28 mouse cellular contexts compared by ENCODE assay signal in the genomic region with DNA sequence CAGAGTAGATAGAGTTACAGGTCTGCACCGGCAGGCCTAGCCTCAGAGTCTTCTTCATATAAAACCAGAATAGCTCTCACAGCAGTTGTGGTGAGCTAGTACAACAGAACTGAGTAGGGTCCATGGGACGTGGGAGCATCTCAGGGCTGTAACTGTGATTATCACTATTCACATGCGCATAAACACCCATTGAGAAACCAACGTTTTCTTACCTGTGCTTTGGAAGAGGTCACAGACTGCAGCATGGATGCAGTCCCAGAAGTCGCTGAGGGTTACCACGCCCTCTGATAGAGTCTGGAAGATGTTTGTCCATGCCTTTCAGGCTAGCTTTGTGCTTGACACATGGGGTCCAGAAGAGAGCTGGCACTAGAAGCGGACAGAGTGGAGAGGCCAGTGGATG. TPM values are rescaled to one million over a fixed set of nuclear protein-coding genes. Genes with fewer than 3 reads are reported as not detected.
DNase-seq lines count a peak whose midpoint lies in the region; ATAC-seq and TF ChIP-seq lines count a peak whose summit lies in the region.
"Had no signal": no experiment of that assay in that cellular context is flagged by ENCODE, and none has a peak within 500 bp of the region (broad histone marks: within the 10 kb centered on the region; RNA-seq: fewer than 3 reads in every experiment).

No protein-coding gene starts in this region.

- H3K9ac ChIP-seq in hindbrain, embryonic 13.5 days: peak overlapping the region; percentile 59; the same call in 1 of the 2 replicates
- no peak overlapping the region for H3K9ac ChIP-seq in forebrain, embryonic 15.5 days (replicated peaks)
- no peak overlapping the region for H3K9ac ChIP-seq in forebrain, embryonic 13.5 days
- H3K9ac ChIP-seq: heart, embryonic 13.5 days; hindbrain, embryonic 12.5 days; intestine, embryonic 15.5 days had no signal

- no peaks in the 10 kb centered on the region for H3K9me3 ChIP-seq in hindbrain, embryonic 13.5 days
- no peaks in the 10 kb centered on the region for H3K9me3 ChIP-seq in hindbrain, embryonic 10.5 days
- no peaks in the 10 kb centered on the region for H3K9me3 ChIP-seq in E14TG2a.4 (ENCODE audit: low read length)
- no peaks in the 10 kb centered on the region for H3K9me3 ChIP-seq in forebrain, embryonic 15.5 days
- H3K9me3 ChIP-seq in forebrain, embryonic 13.5 days (replicated peaks): no peaks in the 10 kb centered on the region
- H3K9me3 ChIP-seq: forebrain, embryonic 10.5 days; heart, embryonic 10.5 days; heart, embryonic 13.5 days; hindbrain, embryonic 12.5 days; intestine, embryonic 15.5 days had no signal

- no peak overlapping the region for H3K27ac ChIP-seq in hindbrain, embryonic 13.5 days
- no peak overlapping the region for H3K27ac ChIP-seq in hindbrain, embryonic 10.5 days
- no peak overlapping the region for H3K27ac ChIP-seq in forebrain, embryonic 15.5 days (replicated peaks)
- H3K27ac ChIP-seq in forebrain, embryonic 13.5 days: no peak overlapping the region
- H3K27ac ChIP-seq: forebrain, embryonic 10.5 days; heart, adult 2 months; heart, embryonic 10.5 days; heart, embryonic 13.5 days; hindbrain, embryonic 12.5 days; intestine, embryonic 15.5 days had no signal

- 93% methylated on average over 7 of the region's 7 CpGs for WGBS in hindbrain, embryonic 13.5 days
- 91% methylated on average over 7 of the region's 7 CpGs for WGBS in hindbrain, embryonic 10.5 days
- WGBS in forebrain, embryonic 15.5 days: 91% methylated on average over 7 of the region's 7 CpGs
- 90% methylated on average over 7 of the region's 7 CpGs for WGBS in forebrain, embryonic 13.5 days

- peaks cover 51% of the 10 kb centered on the region for H3K4me1 ChIP-seq in hindbrain, embryonic 13.5 days (replicated peaks)
- H3K4me1 ChIP-seq in hindbrain, embryonic 10.5 days (replicated peaks): 0 out of 2 replicates have a peak, but pooled peaks cover 20% of the 10 kb centered on the region
- H3K4me1 ChIP-seq in E14TG2a.4 (replicated peaks; ENCODE audit: low read depth, low read length): peaks cover 100% of the 10 kb centered on the region
- peaks cover 4% of the 10 kb centered on the region; the same call in 1 of the 2 replicates for H3K4me1 ChIP-seq in forebrain, embryonic 15.5 days
- peaks cover 9% of the 10 kb centered on the region; the same call in 1 of the 2 replicates for H3K4me1 ChIP-seq in forebrain, embryonic 13.5 days
- H3K4me1 ChIP-seq: intestine, embryonic 15.5 days had no signal

- H3K27me3 ChIP-seq in hindbrain, embryonic 13.5 days: no peaks in the 10 kb centered on the region
- no peaks in the 10 kb centered on the region for H3K27me3 ChIP-seq in hindbrain, embryonic 10.5 days (ENCODE audit: insufficient read depth, poor library complexity, severe bottlenecking)
- H3K27me3 ChIP-seq in E14TG2a.4 (ENCODE audit: insufficient read depth, low read length): no peaks in the 10 kb centered on the region
- H3K27me3 ChIP-seq in forebrain, embryonic 15.5 days: no peaks in the 10 kb centered on the region
- H3K27me3 ChIP-seq in forebrain, embryonic 13.5 days: no peaks in the 10 kb centered on the region
- H3K27me3 ChIP-seq: CH12.LX; hindbrain, embryonic 12.5 days; intestine, embryonic 15.5 days had no signal

- no peak for DNase-seq in hindbrain, embryonic 10.5 days (ENCODE audit: low spot score)
- peak; percentile 53 for DNase-seq in ES-CJ7 (ENCODE audit: low read depth, low spot score)
- DNase-seq: adrenal gland, postnatal 10 days; adrenal gland, postnatal 36 days; B cell, adult 2 months; cerebellum, adult 18-20 months; cerebellum, adult 9-10 months; cerebellum, postnatal 25 days; gastrocnemius, postnatal 25 days; heart, adult 2 months; heart, postnatal 14 days; heart, postnatal 4 days; kidney, adult 11 months; kidney, adult 8-10 months had no signal

- peaks cover 98% of the 10 kb centered on the region for H3K36me3 ChIP-seq in hindbrain, embryonic 13.5 days
- peaks cover 100% of the 10 kb centered on the region for H3K36me3 ChIP-seq in hindbrain, embryonic 10.5 days
- peaks cover 100% of the 10 kb centered on the region for H3K36me3 ChIP-seq in E14TG2a.4 (ENCODE audit: insufficient read depth, low read length)
- peaks cover 88% of the 10 kb centered on the region for H3K36me3 ChIP-seq in forebrain, embryonic 15.5 days
- H3K36me3 ChIP-seq in forebrain, embryonic 13.5 days (ENCODE audit: poor library complexity, severe bottlenecking): peaks cover 100% of the 10 kb centered on the region

- no peak for TF ChIP-seq CTCF in E14TG2a.4 (conservative IDR thresholded peaks at IDR 0.05; ENCODE audit: low read length)

- H3K4me2 ChIP-seq in hindbrain, embryonic 13.5 days: no peak overlapping the region
- H3K4me2 ChIP-seq in forebrain, embryonic 15.5 days (replicated peaks): no peak overlapping the region
- no peak overlapping the region for H3K4me2 ChIP-seq in forebrain, embryonic 13.5 days
- H3K4me2 ChIP-seq: heart, embryonic 13.5 days; hindbrain, embryonic 12.5 days; intestine, embryonic 15.5 days had no signal

- no peak overlapping the region for H3K4me3 ChIP-seq in hindbrain, embryonic 13.5 days
- no peak overlapping the region for H3K4me3 ChIP-seq in hindbrain, embryonic 10.5 days
- H3K4me3 ChIP-seq in E14TG2a.4 (replicated peaks; ENCODE audit: low read length): peak overlapping the region; percentile 62; the same call in 1 of the 2 replicates
- H3K4me3 ChIP-seq in forebrain, embryonic 15.5 days: no peak overlapping the region
- H3K4me3 ChIP-seq in forebrain, embryonic 13.5 days: no peak overlapping the region
- H3K4me3 ChIP-seq: forebrain, embryonic 10.5 days; heart, adult 2 months; heart, embryonic 10.5 days; heart, embryonic 13.5 days; hindbrain, embryonic 12.5 days; intestine, embryonic 15.5 days had no signal

- ATAC-seq in hindbrain, embryonic 13.5 days (ENCODE audit: low FRiP score): no peak
- no peak for ATAC-seq in forebrain, embryonic 15.5 days (replicated peaks)
- no peak for ATAC-seq in forebrain, embryonic 13.5 days
- ATAC-seq: forebrain, embryonic 14.5 days; hindbrain, embryonic 16.5 days; intestine, embryonic 15.5 days had no signal

RNA-seq across cellular contexts. Expression of gene Fbxl19, which starts 9.4 kb away (rescaled TPM):
- polyA plus RNA-seq in hindbrain, embryonic 13.5 days (2015; fragmentation: Nextera tagmentation; extraction: Ambion mirVana): 9.0 and 9.3 TPM in 2 replicates
- polyA plus RNA-seq in hindbrain, embryonic 10.5 days (2016; fragmentation: Nextera tagmentation; extraction: Ambion mirVana): 8.6 and 8.9 TPM in 2 replicates
- polyA plus RNA-seq in forebrain, embryonic 15.5 days (2015; fragmentation: Nextera tagmentation; extraction: Ambion mirVana): 9.4 and 10.5 TPM in 2 replicates
- polyA plus RNA-seq in forebrain, embryonic 13.5 days (2015; fragmentation: Nextera tagmentation; extraction: Ambion mirVana): 7.7 and 9.6 TPM in 2 replicates

RNA-seq across cellular contexts. Expression of gene Orai3, which starts 15.9 kb away (rescaled TPM):
- 8.0 and 9.1 TPM in 2 replicates for polyA plus RNA-seq in hindbrain, embryonic 13.5 days (2015; fragmentation: Nextera tagmentation; extraction: Ambion mirVana)
- 10.3 and 11.9 TPM in 2 replicates for polyA plus RNA-seq in hindbrain, embryonic 10.5 days (2016; fragmentation: Nextera tagmentation; extraction: Ambion mirVana)
- polyA plus RNA-seq in forebrain, embryonic 15.5 days (2015; fragmentation: Nextera tagmentation; extraction: Ambion mirVana): 8.7 and 8.8 TPM in 2 replicates
- polyA plus RNA-seq in forebrain, embryonic 13.5 days (2015; fragmentation: Nextera tagmentation; extraction: Ambion mirVana): 4.8 and 5.4 TPM in 2 replicates

RNA-seq across cellular contexts. Expression of gene Ctf2, which starts 21.8 kb away (rescaled TPM):
- polyA plus RNA-seq in hindbrain, embryonic 13.5 days (2015; fragmentation: Nextera tagmentation; extraction: Ambion mirVana): 0.18 TPM in 1 of 2 replicates, not detected in the other
- 0.26 and 0.37 TPM in 2 replicates for polyA plus RNA-seq in hindbrain, embryonic 10.5 days (2016; fragmentation: Nextera tagmentation; extraction: Ambion mirVana)
- 0.10 and 0.19 TPM in 2 replicates for polyA plus RNA-seq in forebrain, embryonic 15.5 days (2015; fragmentation: Nextera tagmentation; extraction: Ambion mirVana)
- polyA plus RNA-seq in forebrain, embryonic 13.5 days (2015; fragmentation: Nextera tagmentation; extraction: Ambion mirVana): 0.19 and 0.36 TPM in 2 replicates
- polyA plus RNA-seq: heart, adult 2 months; heart, embryonic 13.5 days; hindbrain, embryonic 12.5 days had no signal

RNA-seq across cellular contexts. Expression of gene Setd1a, which starts 22.7 kb away (rescaled TPM):
- 17.8 and 20.9 TPM in 2 replicates for polyA plus RNA-seq in hindbrain, embryonic 13.5 days (2015; fragmentation: Nextera tagmentation; extraction: Ambion mirVana)
- 16.5 and 18.7 TPM in 2 replicates for polyA plus RNA-seq in hindbrain, embryonic 10.5 days (2016; fragmentation: Nextera tagmentation; extraction: Ambion mirVana)
- 22.4 and 24.8 TPM in 2 replicates for polyA plus RNA-seq in forebrain, embryonic 15.5 days (2015; fragmentation: Nextera tagmentation; extraction: Ambion mirVana)
- polyA plus RNA-seq in forebrain, embryonic 13.5 days (2015; fragmentation: Nextera tagmentation; extraction: Ambion mirVana): 20.0 and 21.5 TPM in 2 replicates

RNA-seq across cellular contexts. Expression of gene Gm49388, which starts 31.7 kb away (rescaled TPM):
- not detected in 2 replicates for polyA plus RNA-seq in hindbrain, embryonic 13.5 days (2015; fragmentation: Nextera tagmentation; extraction: Ambion mirVana)
- polyA plus RNA-seq in hindbrain, embryonic 10.5 days (2016; fragmentation: Nextera tagmentation; extraction: Ambion mirVana): not detected in 2 replicates
- polyA plus RNA-seq in forebrain, embryonic 15.5 days (2015; fragmentation: Nextera tagmentation; extraction: Ambion mirVana): not detected in 2 replicates
- polyA plus RNA-seq in forebrain, embryonic 13.5 days (2015; fragmentation: Nextera tagmentation; extraction: Ambion mirVana): not detected in 2 replicates
- polyA plus RNA-seq: embryonic facial prominence, embryonic 14.5 days; forebrain, embryonic 10.5 days; forebrain, embryonic 14.5 days; heart, adult 2 months; heart, embryonic 10.5 days; heart, embryonic 13.5 days; heart, embryonic 16.5 days; hindbrain, embryonic 12.5 days; hindbrain, embryonic 16.5 days; intestine, embryonic 15.5 days had no signal
